Mouse (Mus musculus) heart, embryonic 10.5 days (tissue): ENCODE data around the gene Zfp52. TPM values are rescaled to one million over a fixed set of nuclear protein-coding genes. Genes with fewer than 3 reads are reported as not detected.

Source experiments
- DNase-seq: peaks from one replicate; pipeline ENCODE4 v3.0.0-alpha.2; 2017; ENCODE audit warnings: low spot score
- H3K27ac ChIP-seq: fragments of 300-500 bp; sonication (generic); 2 replicates; pipeline ENCODE4 v1.5.1; 2016; ENCODE audit warnings: mild to moderate bottlenecking
- H3K27me3 ChIP-seq: fragments of 300-500 bp; sonication (generic); 2 replicates; pipeline ENCODE4 v1.6.1; 2016; ENCODE audit warnings: mild to moderate bottlenecking; ENCODE audit not compliant: poor library complexity, insufficient read depth, severe bottlenecking
- H3K36me3 ChIP-seq: fragments of 300-500 bp; sonication (generic); 2 replicates; pipeline ENCODE4 v1.6.1; 2016; ENCODE audit warnings: mild to moderate bottlenecking, moderate library complexity
- H3K4me1 ChIP-seq: fragments of 300-500 bp; sonication (generic); 2 replicates; pipeline ENCODE4 v1.6.1; 2016; ENCODE audit warnings: mild to moderate bottlenecking
- H3K4me3 ChIP-seq: fragments of 300-500 bp; sonication (generic); 2 replicates; pipeline ENCODE4 v1.5.1; 2016; ENCODE audit warnings: mild to moderate bottlenecking, moderate library complexity
- H3K9me3 ChIP-seq: fragments of 300-500 bp; sonication (generic); 2 replicates; pipeline ENCODE4 v1.6.1; 2016; ENCODE audit warnings: mild to moderate bottlenecking, moderate library complexity
- WGBS: fragments of 180-500 bp; shearing (Covaris S2); methylation state at CpG from one replicate; pipeline ENCODE4 v1.1.7; 2016; 5-methylcytosine and 5-hydroxymethylcytosine counted together
- polyA plus RNA-seq: library from polyadenylated mRNA; unstranded; fragments of >200 nt; fragmentation: Nextera tagmentation; extraction: Ambion mirVana; gene quantifications from 2 replicates; pipeline ENCODE4 v1.2.1, GENCODE M21; 2016

The Zfp52 gene
- polyA plus RNA-seq, 1 experiment from 2014 or later, result 2.0 TPM

DNA sequence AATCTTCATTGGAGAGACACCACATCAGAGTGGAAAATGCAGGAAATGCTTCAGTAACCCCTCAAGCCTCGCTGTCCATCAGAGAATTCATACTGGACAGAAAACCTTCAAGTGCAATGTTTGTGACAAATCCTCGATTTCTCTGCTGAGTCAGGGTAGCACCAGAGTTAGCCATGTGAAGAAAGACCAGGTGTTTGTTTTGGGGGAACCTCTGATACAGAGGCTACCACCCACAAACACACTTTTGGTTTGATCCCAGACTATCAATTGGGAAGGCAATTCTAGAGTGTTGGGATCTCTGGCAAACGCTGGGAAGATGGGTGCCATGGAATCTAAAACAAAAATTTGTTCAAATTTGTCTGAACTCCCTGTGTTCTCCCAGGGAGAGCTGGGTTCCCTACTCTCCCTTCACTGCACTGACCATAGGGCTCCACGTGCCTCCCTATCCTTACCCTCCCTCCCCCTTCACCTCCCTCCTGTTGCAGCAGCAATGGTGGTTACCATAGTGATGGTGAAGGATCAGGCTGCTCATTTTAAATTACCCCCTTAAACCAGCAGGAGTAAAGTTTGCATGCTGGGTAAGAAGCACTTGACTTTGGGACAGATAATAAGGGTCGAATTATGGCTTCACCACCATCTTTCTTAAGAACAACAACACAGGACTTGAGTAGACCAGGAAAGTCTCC is 4.6 kb upstream of the Zfp52 start:
- Histone ChIP-seq H3K4me1 (peaks cover 16% of the 10 kb centered on the region), H3K27me3 (no peaks in the 10 kb centered on the region), H3K36me3 (no peaks in the 10 kb centered on the region), H3K4me3 (no peak overlapping the region), H3K27ac (no peak overlapping the region), H3K9me3 (no peaks in the 10 kb centered on the region)
- WGBS, result 69% methylated on average over 5 of the region's 5 CpGs
- peak; percentile 58 for DNase-seq

DNA sequence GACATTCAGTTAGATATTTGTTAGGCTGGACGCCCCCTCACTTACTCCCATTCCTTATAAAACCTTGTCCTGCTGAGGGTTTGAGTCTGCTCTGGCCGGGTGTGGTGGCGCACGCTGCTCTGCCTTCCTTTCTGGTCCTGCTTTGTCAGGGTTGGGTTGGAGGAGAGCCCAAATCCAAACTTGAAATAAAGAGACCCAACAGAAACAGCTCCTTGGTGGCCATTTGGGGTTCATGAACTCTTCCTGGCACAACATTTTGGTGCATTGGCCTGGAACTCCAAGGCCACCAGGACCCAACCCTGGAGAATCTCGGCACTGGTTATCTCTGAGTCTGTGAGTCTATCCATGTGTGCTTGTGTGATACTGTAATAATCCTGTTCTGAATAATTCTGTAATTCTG is 3.7 kb upstream of the Zfp52 start:
- DNase-seq, result peak; percentile 70
- peak overlapping the region; percentile 82 for H3K4me3 ChIP-seq
- peaks cover 16% of the 10 kb centered on the region for H3K4me1 ChIP-seq
- 74% methylated on average over 5 of the region's 5 CpGs for WGBS
- no peaks in the 10 kb centered on the region for H3K9me3 ChIP-seq
- no peaks in the 10 kb centered on the region for H3K36me3 ChIP-seq
- H3K27me3 ChIP-seq, result no peaks in the 10 kb centered on the region
- peak overlapping the region; percentile 98 for H3K27ac ChIP-seq

DNA sequence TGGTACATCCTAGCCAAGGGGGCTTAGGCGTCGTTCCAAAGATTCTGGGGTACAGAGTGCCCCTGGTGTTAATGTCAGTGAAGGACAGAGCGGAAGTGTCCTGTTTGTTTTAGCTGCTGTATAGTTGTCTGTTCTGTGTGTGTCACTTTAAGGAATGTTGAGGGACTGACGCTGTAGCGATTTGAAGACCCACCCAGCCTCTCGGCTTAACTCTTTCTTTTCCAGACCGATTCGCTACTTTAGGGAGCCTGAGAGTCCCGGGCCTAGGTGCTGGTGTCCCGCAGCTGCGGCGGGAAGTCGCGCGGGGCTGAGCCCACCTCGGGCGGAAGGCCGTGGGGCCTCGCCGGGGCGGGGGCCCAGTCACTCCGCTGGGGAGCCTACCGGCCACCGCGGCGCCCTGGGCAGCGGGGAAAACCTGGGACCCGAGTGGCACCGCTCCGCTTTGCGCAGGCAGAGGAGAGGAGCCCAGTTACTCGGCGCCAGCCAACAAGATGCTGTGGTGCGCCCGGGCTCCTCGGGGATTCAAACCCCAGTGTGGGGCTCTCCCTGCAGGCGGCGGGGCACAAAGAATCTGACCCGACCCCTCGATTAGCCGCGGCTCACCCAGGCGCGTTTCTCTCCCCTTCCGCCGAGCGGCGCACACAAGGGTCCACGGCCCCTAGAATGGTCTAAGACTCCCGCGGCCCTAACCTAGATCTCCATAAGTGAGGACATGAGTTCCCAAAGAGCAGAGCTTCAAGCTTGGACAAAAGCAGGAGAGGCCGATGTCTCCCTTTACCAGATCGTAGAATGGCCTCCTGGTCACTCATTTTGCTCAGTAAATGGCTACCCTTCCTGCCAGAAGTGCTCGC is 3.0 kb upstream of the Zfp52 start:
- Histone ChIP-seq H3K9me3 (no peaks in the 10 kb centered on the region), H3K36me3 (no peaks in the 10 kb centered on the region), H3K27ac (peak overlapping the region; percentile 98), H3K27me3 (no peaks in the 10 kb centered on the region), H3K4me3 (peak overlapping the region; percentile 82), H3K4me1 (peaks cover 16% of the 10 kb centered on the region)
- under 1% methylated on average over 54 of the region's 54 CpGs for WGBS
- DNase-seq, result peak; percentile 89

DNA sequence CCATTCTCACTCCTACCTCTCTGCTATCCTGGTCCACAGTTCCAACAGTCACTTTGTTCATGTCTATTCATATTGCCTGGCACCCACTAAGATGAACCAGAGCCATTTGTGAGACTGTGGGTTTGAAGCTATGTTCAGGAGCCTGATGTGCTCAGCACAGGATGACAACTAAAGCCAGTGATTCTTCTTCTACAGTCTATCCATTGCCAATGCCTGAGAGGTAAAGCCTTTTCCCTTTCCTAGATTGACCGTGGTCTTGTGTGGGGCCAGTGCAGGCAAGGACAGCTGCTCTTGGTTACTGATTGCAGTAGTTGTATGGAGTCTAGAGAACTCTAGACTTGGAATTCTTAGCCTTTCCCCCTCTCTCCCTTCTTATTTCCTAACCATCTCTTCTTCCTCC is 1.4 kb upstream of the Zfp52 start:
- Histone ChIP-seq H3K27me3 (no peaks in the 10 kb centered on the region), H3K4me3 (no peak overlapping the region), H3K4me1 (peaks cover 16% of the 10 kb centered on the region), H3K9me3 (no peaks in the 10 kb centered on the region), H3K27ac (no peak overlapping the region), H3K36me3 (no peaks in the 10 kb centered on the region)
- DNase-seq, result peak; percentile 60
- WGBS, result 93% methylated on average over 1 of the region's 1 CpGs

DNA sequence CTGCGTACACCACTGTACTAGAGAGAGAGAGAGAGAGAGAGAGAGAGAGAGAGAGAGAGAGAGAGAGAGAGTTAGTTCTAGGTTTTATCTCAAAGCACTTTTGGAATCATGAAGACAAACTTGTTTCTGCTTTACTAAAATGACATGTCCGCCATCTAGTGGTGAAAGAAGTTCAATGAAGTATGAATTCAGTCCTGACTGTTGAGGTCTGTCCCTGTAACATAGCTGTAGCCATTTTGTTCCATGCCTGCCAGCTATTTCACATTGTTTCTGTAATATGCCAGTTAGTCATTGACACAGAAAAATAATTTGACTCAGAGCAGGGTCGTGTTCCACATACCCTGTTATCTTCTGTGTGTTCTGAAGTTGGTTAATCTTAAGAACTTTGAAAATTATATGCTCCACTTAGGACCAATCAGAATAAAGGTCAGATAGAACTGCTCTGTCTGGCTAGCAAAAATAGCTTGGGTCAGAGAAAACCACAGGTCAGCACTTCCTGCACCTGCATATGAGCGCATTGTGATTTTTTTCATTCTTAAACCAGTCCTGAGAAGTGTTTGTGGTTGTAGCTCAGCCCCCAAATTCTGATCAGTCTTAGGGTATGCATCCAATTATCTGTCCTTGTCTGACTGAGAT is 761 bp upstream of the Zfp52 start:
- Histone ChIP-seq H3K4me3 (no peak overlapping the region), H3K9me3 (no peaks in the 10 kb centered on the region), H3K4me1 (peaks cover 16% of the 10 kb centered on the region), H3K36me3 (no peaks in the 10 kb centered on the region), H3K27ac (peak overlapping the region; percentile 75; the same call in 1 of the 2 replicates), H3K27me3 (no peaks in the 10 kb centered on the region)
- DNase-seq, result peak; percentile 68
- WGBS, result 23% methylated on average over 4 of the region's 4 CpGs

DNA sequence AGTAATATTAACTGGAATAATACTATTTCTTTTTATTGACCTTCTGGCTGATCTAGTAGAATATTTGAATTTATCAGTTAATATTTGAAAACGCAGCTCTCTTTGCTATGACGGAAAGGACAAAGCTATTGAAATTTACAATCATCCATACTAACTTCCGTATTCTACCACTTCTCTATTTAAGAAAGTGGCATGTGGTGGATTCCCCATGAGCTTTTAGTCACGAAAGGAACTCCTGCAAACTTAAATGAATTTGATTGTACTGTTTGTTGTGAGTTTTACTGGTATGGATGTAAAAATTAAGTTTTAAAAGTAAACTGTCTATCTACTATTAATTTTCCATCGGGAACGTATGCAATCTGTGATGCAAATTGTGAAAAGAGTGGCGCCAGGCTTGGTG is 757 bp downstream of the Zfp52 start:
- H3K27ac ChIP-seq, result peak overlapping the region; percentile 75; the same call in 1 of the 2 replicates
- DNase-seq, result no peak
- 34% methylated on average over 7 of the region's 7 CpGs for WGBS

DNA sequence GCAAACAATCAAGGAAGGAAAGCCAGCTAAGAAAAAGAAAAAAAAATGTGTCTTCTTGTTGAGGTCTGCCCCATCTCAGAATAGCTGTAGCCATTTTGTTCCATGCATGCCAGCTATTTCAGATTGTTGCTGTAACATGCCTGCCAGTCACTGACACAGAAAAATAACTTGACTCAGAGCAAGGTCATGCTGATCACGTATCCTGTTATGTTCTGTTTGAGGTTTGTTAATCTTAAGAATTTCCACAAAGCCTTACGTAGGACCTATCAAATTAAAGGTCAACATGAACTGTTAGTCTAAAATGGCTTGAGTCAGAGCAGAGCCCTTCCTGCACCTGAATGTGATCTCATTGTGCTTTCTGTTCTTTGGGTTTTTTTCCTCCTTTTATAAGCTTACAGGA is 1.3 kb downstream of the Zfp52 start:
- Histone ChIP-seq H3K27me3 (no peaks in the 10 kb centered on the region), H3K9me3 (no peaks in the 10 kb centered on the region), H3K27ac (no peak overlapping the region), H3K4me3 (no peak overlapping the region), H3K36me3 (no peaks in the 10 kb centered on the region), H3K4me1 (peaks cover 12% of the 10 kb centered on the region)
- 65% methylated on average over 2 of the region's 2 CpGs for WGBS
- no peak for DNase-seq

More for the DNA sequence above, 757 bp downstream of the Zfp52 start:
- H3K4me1 ChIP-seq, result peaks cover 16% of the 10 kb centered on the region
- no peaks in the 10 kb centered on the region for H3K36me3 ChIP-seq
- H3K9me3 ChIP-seq, result no peaks in the 10 kb centered on the region
- peak overlapping the region; percentile 69 for H3K4me3 ChIP-seq
- no peaks in the 10 kb centered on the region for H3K27me3 ChIP-seq

DNA sequence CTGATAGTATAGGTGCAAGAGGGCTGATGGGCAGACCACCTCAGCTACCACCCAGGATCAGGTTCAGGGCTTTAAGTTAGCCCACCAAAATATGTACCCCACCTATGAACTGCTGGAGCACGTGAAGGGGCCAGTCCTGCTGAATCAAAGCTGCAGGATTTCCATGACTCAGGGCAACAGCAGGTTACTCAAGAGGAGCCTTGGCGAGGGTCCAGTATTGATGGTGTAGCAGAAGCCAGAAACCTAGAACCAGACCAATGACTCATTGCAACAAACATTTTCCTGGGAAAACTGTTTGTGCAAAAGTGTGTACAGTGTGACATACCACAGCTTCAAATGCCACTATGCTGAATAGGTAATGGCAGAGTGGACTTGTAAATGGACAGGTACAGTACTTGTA is 22.5 kb downstream of the Zfp52 start:
- H3K9me3 ChIP-seq, result no peaks in the 10 kb centered on the region
- H3K4me3 ChIP-seq, result no peak overlapping the region
- H3K27me3 ChIP-seq, result no peaks in the 10 kb centered on the region
- peaks cover 15% of the 10 kb centered on the region for H3K36me3 ChIP-seq
- H3K4me1 ChIP-seq, result no peaks in the 10 kb centered on the region
- no peak overlapping the region for H3K27ac ChIP-seq
- no peak for DNase-seq
- WGBS, result 83% methylated on average over 2 of the region's 2 CpGs

DNA sequence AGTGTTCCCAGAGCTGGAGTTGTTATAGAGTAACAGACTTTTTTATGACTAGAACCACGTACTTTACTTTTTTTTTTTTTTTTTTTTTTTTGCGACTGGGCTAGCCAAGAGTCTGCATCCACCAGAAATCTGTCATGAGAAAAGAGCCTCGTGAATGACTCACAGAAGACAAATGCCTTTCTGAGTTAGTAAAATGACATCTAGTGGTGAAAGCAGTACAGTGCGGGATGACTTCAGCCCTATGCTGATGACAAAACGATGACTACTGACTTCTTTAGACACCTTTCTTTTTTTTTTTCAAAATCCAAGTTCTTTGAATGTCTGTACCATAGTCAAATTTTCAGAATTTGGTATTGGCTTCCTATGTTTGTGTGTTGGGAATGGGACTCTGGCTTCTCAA is 30.9 kb downstream of the Zfp52 start:
- 3% methylated on average over 5 of the region's 5 CpGs for WGBS
- no peaks in the 10 kb centered on the region for H3K27me3 ChIP-seq
- H3K36me3 ChIP-seq, result peaks cover 6% of the 10 kb centered on the region; the same call in 1 of the 2 replicates
- H3K4me1 ChIP-seq, result 0 out of 2 replicates have a peak, but pooled peaks cover 8% of the 10 kb centered on the region
- DNase-seq, result no peak
- peak overlapping the region; percentile 93 for H3K27ac ChIP-seq
- peak overlapping the region; percentile 74 for H3K4me3 ChIP-seq
- H3K9me3 ChIP-seq, result no peaks in the 10 kb centered on the region

DNA sequence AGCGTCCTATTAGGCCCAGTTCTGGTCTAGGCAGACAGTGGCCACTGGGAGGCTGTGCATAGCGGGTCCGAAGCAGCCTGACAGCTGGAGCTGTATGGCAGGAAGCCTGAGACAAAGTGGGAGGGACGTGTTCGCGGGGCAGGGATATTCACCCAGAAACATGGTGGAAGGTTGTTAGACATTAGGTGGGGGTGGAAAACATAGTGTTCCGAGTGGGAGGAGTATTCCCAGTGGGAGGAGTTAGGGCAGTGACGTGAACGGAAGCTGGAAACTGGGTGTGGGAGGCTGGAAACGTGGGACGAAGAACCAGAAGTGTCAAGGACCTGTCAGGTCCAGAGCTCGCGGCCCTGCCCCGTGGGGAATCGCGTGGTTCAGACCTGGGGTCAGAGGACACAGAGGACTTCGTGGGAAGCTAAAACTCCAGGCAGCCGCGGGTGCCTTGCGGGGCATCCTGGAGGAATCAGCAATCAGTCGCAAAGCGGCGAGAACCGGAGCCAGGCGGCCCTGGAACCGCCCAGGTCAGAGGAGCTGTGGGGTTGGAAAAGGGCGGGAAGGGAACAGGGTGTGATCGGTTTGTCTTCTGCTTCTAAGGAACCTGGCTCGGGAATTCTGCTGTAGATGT is 31.5 kb downstream of the Zfp52 start, which contains the start of gene Zfp948:
TSS of gene Zfp948 (plus strand) at position 281 of the 622 bp plus-strand sequence.
- Histone ChIP-seq H3K4me1 (0 out of 2 replicates have a peak, but pooled peaks cover 8% of the 10 kb centered on the region), H3K27ac (peak within 1 kb of the TSS; percentile 93), H3K36me3 (peaks cover 9% of the 10 kb centered on the region), H3K27me3 (no peaks in the 10 kb centered on the region), H3K9me3 (no peaks in the 10 kb centered on the region), H3K4me3 (peak within 1 kb of the TSS; percentile 74)
- peak; percentile 94 for DNase-seq
- 1% methylated on average over 29 of the region's 29 CpGs for WGBS

DNA sequence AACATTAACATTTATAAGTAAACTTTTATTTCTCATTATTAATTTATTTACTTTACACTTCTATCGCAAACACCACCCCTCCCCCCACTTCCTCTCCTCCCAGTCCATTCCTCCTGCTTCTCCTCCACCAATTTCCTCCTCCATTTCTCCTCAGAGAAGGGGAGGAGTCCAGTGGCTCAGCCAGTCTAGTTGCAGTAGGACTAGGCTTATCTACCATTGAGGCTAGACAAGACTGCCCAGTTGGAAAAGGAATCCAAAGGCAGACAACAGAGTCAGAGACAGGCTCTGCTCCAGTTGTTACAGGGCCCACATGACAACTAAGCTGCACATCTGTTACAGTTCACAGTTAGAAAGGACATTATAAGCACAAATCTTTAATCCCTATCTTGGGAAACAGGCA is 32.4 kb downstream of the Zfp52 start:
- no peak for DNase-seq
- 30% methylated on average over 1 of the region's 1 CpGs for WGBS
- H3K27ac ChIP-seq, result peak overlapping the region; percentile 56; the same call in 1 of the 2 replicates

DNA sequence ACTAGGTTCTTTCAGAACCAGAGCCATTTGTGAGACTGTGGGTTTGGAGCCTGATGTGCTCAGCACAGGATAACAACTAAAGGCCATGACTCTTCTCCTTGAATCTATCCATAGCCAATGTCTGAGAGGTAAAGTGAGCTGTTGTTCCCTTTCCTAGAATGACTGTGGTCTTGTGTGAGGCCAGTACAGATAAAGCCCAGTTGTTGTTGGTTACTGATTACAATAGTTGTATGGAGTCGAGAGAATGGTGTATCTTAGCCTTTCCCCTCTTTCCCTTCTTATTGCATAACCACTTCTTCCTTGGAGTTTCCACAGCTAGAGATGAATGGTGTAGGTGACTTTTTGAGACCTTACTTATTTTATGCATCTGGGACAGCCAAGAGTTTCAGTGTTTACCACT is 43.7 kb downstream of the Zfp52 start:
- Histone ChIP-seq H3K4me1 (no peaks in the 10 kb centered on the region), H3K27me3 (no peaks in the 10 kb centered on the region), H3K36me3 (peaks cover 69% of the 10 kb centered on the region), H3K9me3 (no peaks in the 10 kb centered on the region), H3K27ac (no peak overlapping the region), H3K4me3 (no peak overlapping the region)
- no peak for DNase-seq
- 56% methylated on average over 1 of the region's 1 CpGs for WGBS

More for the DNA sequence above, 32.4 kb downstream of the Zfp52 start:
- H3K27me3 ChIP-seq, result no peaks in the 10 kb centered on the region
- H3K9me3 ChIP-seq, result no peaks in the 10 kb centered on the region
- H3K36me3 ChIP-seq, result peaks cover 14% of the 10 kb centered on the region
- peak overlapping the region; percentile 74 for H3K4me3 ChIP-seq
- H3K4me1 ChIP-seq, result 0 out of 2 replicates have a peak, but pooled peaks cover 8% of the 10 kb centered on the region
